Mouse (Mus musculus) liver, embryonic 14.5 days (tissue): ENCODE measurements around the gene Kif26b. TPM values are rescaled to one million over a fixed set of nuclear protein-coding genes. Genes with fewer than 3 reads are reported as not detected.

Experiments
- ATAC-seq: fragments of 200-750 bp; cut with Nextera tagmentation; 2 replicates; pipeline ENCODE4 v1.8.0; 2017; ENCODE audit warnings: moderate number of reproducible peaks, mild to moderate bottlenecking, moderate library complexity; ENCODE audit not compliant: insufficient read depth
- DNase-seq, 3 experiments: peaks; one replicate each; pipeline ENCODE4 v3.0.0-alpha.2; 2012 to 2013; ENCODE audit warnings: low read depth in 3 of 3, low spot score in 3 of 3
- H3K27ac ChIP-seq: fragments of 300-500 bp; sonication (generic); 2 replicates; pipeline ENCODE4 v1.5.1; 2014; ENCODE audit warnings: moderate library complexity, mild to moderate bottlenecking, control low read depth, inconsistent platforms
- H3K27me3 ChIP-seq: fragments of 300-500 bp; sonication (generic); 2 replicates; pipeline ENCODE4 v1.6.1; 2014; ENCODE audit warnings: mild to moderate bottlenecking, low read length, moderate library complexity; ENCODE audit not compliant: control insufficient read depth, insufficient read depth
- H3K36me3 ChIP-seq: fragments of 300-500 bp; sonication (generic); replicated peaks from 2 replicates; pipeline ENCODE4 v1.6.1; 2014; ENCODE audit warnings: low read depth; ENCODE audit not compliant: control insufficient read depth, insufficient read depth
- H3K4me1 ChIP-seq, 2 experiments: fragments of 200-500 bp in 1 of 2; fragments of 300-500 bp in 1 of 2; sonication (generic) in 1 of 2; replicated peaks; 2 replicates each; pipeline ENCODE4 v1.6.1; 2012 to 2014; ENCODE audit warnings: antibody characterized with exemption in 1 of 2, inconsistent platforms in 1 of 2, low read length in 1 of 2; ENCODE audit not compliant: control insufficient read depth in 2 of 2, insufficient read depth in 2 of 2
- H3K4me2 ChIP-seq: fragments of 300-500 bp; sonication (generic); 2 replicates; pipeline ENCODE4 v1.6.1; 2014; ENCODE audit warnings: low read depth, mild to moderate bottlenecking, control low read depth, moderate library complexity
- H3K4me3 ChIP-seq, 2 experiments: fragments of 200-500 bp in 1 of 2; fragments of 300-500 bp in 1 of 2; sonication (generic) in 1 of 2; 2 replicates each; pipeline ENCODE4 v1.5.1; 2012 to 2014; ENCODE audit warnings: low read depth in 2 of 2, low read length in 2 of 2, mild to moderate bottlenecking in 2 of 2, control low read depth in 1 of 2, inconsistent platforms in 1 of 2, moderate library complexity in 1 of 2; ENCODE audit not compliant: insufficient read depth in 1 of 2
- H3K9ac ChIP-seq: fragments of 300-500 bp; sonication (generic); replicated peaks from 2 replicates; pipeline ENCODE4 v1.6.1; 2014; ENCODE audit warnings: mild to moderate bottlenecking, control low read depth, moderate library complexity
- H3K9me3 ChIP-seq: fragments of 300-500 bp; sonication (generic); 2 replicates; pipeline ENCODE4 v1.6.1; 2016; ENCODE audit warnings: low read length, mixed read lengths; ENCODE audit not compliant: control insufficient read depth
- CTCF ChIP-seq: IDR thresholded peaks from 2 replicates; pipeline ENCODE4 v1.5.1; 2016; ENCODE audit warnings: antibody characterized with exemption, low read depth, control low read depth
- EP300 ChIP-seq: IDR thresholded peaks from 2 replicates; pipeline ENCODE4 v1.6.1; 2016; ENCODE audit warnings: antibody characterized with exemption, low read depth
- WGBS: fragments of 180-500 bp; shearing (Covaris S2); extraction: QIAGEN DNeasy Blood & Tissue Kit; methylation state at CpG from one replicate; pipeline ENCODE4 v1.1.7; 2014; ENCODE audit not compliant: insufficient replicate concordance; 5-methylcytosine and 5-hydroxymethylcytosine counted together
- polyA plus RNA-seq, 2 experiments: library from polyadenylated mRNA; depleted of rRNA in 1 of 2; stranded (reverse) in 1 of 2; unstranded in 1 of 2; fragments of >200 nt; fragmentation: Nextera tagmentation in 1 of 2; extraction: Ambion mirVana in 1 of 2; gene quantifications; 2 replicates each; pipeline versions ENCODE4 v1.2.1 to v1.2.3; 2012 to 2014

Kif26b gene
- polyA plus RNA-seq, 2 experiments, result 0.01 to 0.07 TPM

DNA sequence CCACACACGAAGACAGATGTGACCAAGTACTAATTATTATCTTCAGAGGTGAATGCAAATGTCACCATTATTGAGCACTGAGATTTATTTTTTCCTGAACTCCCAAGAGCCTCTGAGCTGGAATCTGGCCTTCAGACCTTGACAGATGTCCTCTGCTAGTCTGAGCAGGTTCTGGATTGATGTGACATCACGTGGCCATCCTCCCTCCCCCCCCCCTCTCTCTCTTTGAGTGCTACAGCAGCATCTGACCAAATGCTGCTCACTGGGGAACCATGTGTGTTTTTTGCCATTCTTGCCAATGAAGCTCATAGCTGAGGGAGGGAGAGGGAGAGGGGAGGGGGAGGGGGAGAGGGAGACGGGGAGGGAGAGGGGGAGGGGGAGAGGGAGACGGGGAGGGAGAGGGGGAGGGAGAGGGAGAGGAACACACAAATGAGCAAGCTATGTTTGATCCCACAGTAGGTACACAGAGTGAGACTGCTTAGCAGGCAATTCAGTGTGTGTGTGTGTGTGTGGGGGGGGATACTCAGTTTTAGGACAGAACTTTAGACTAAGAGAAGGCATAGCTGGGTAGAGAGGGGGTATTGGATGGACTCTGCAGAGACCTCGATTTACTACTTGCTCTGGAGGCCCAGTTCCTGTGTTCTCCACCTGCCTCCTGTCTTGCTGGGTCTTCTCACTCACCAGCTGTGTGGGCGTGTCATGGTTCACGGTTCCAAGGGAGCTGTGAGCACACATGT lies 241.9 kb downstream of the Kif26b start:
- H3K9me3 ChIP-seq, result no peaks in the 10 kb centered on the region
- DNase-seq (no peak), ATAC-seq (no peak)
- no peaks in the 10 kb centered on the region for H3K27me3 ChIP-seq
- 44% methylated on average over 6 of the region's 7 CpGs for WGBS
- TF ChIP-seq CTCF (no peak), EP300 (no peak)
- no peak overlapping the region for H3K9ac ChIP-seq
- H3K27ac ChIP-seq, result no peak overlapping the region
- no peak overlapping the region for H3K4me3 ChIP-seq
- H3K36me3 ChIP-seq, result no peaks in the 10 kb centered on the region
- H3K4me1 ChIP-seq, result peaks cover 0 to 17% of the 10 kb centered on the region in 2 experiments; a peak in 2 of 4 replicates
- no peak overlapping the region for H3K4me2 ChIP-seq

GRCm38 (mm10) chr1:178779742-178780141 lies 250.8 kb downstream of the Kif26b start:
- Histone ChIP-seq H3K4me3 (no peak overlapping the region), H3K9ac (no peak overlapping the region), H3K36me3 (no peaks in the 10 kb centered on the region), H3K4me1 (peaks cover 3 to 10% of the 10 kb centered on the region in 2 experiments; a peak in 3 of 4 replicates), H3K27me3 (no peaks in the 10 kb centered on the region), H3K4me2 (no peak overlapping the region), H3K9me3 (no peaks in the 10 kb centered on the region), H3K27ac (no peak overlapping the region)
- ATAC-seq, result 0 out of 2 replicates have a peak, but pooled peaks have one; percentile 56
- no peak for TF ChIP-seq EP300
- TF ChIP-seq CTCF, result no peak
- 16% methylated on average over 2 of the region's 2 CpGs for WGBS
- DNase-seq, result no peak

GRCm38 (mm10) chr1:178784043-178784442 lies 255.1 kb downstream of the Kif26b start:
- Histone ChIP-seq H3K9me3 (no peaks in the 10 kb centered on the region), H3K36me3 (no peaks in the 10 kb centered on the region), H3K27me3 (no peaks in the 10 kb centered on the region), H3K9ac (no peak overlapping the region), H3K4me3 (no peak overlapping the region), H3K4me1 (peaks cover 3 to 10% of the 10 kb centered on the region in 2 experiments; a peak in 3 of 4 replicates), H3K27ac (no peak overlapping the region), H3K4me2 (no peak overlapping the region)
- DNase-seq (peak; percentile 12 to 20 (median 16)), ATAC-seq (peak; percentile 82; the same call in 1 of the 2 replicates)
- peak; percentile 67 for TF ChIP-seq EP300
- TF ChIP-seq CTCF, result no peak
- WGBS, result 88% methylated on average over 6 of the region's 6 CpGs

GRCm38 (mm10) chr1:178791266-178791665 lies 262.3 kb downstream of the Kif26b start:
- no peaks in the 10 kb centered on the region for H3K9me3 ChIP-seq
- no peak for TF ChIP-seq EP300
- no peaks in the 10 kb centered on the region for H3K27me3 ChIP-seq
- H3K4me3 ChIP-seq, result no peak overlapping the region
- ATAC-seq, result no peak
- 17% methylated on average over 1 of the region's 1 CpGs for WGBS
- no peak for DNase-seq
- no peaks in the 10 kb centered on the region for H3K36me3 ChIP-seq
- H3K4me2 ChIP-seq, result no peak overlapping the region
- no peak overlapping the region for H3K27ac ChIP-seq
- H3K9ac ChIP-seq, result no peak overlapping the region
- H3K4me1 ChIP-seq, result no peaks in the 10 kb centered on the region

DNA sequence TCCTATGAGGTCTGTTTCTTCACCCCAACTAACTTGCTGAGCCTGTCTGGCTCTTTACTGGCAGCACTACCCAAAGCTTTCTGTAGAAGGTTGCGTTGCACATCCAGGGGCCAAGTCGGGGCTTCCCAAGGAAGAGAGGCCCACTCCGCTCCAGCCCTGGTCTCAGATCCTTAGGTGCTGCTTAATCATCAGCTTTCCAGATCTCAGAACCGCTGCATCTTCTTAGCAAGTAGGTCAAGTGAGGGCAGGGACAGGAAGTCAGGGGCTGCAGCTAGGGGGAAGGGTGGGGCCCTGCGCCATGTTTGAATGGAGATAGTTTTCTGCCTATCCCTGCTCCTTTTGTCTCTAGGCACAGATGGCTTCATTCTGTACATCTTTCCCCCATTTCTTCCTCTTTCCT lies 263.8 kb downstream of the Kif26b start:
- H3K4me3 ChIP-seq, result no peak overlapping the region
- H3K27ac ChIP-seq, result no peak overlapping the region
- no peak overlapping the region for H3K9ac ChIP-seq
- H3K4me2 ChIP-seq, result no peak overlapping the region
- no peaks in the 10 kb centered on the region for H3K27me3 ChIP-seq
- TF ChIP-seq CTCF, result no peak
- TF ChIP-seq EP300, result no peak
- no peaks in the 10 kb centered on the region for H3K36me3 ChIP-seq
- H3K9me3 ChIP-seq, result no peaks in the 10 kb centered on the region
- DNase-seq, result no peak
- 62% methylated on average over 5 of the region's 5 CpGs for WGBS
- no peak for ATAC-seq
- no peaks in the 10 kb centered on the region for H3K4me1 ChIP-seq
